ENCODE assay signal across 17 mouse cellular contexts in genomic region chr1:80403366-80403893, GRCm38 (mm10).
"Had no signal": no experiment of that assay in that cellular context is flagged by ENCODE, and none has a peak within 500 bp of the region (broad histone marks: within the 10 kb centered on the region; RNA-seq: fewer than 3 reads in every experiment).

No protein-coding gene starts in this region.

- DNase-seq: gastrocnemius, adult 2 months; gastrocnemius, postnatal 10 days; gastrocnemius, postnatal 25 days; heart, adult 18-20 months; heart, postnatal 10 days; heart, postnatal 4 days; kidney, adult 18-20 months; kidney, adult 8-10 months; kidney, postnatal 10 days; kidney, postnatal 25 days; kidney, postnatal 4 days; liver; liver, embryonic 13.5 days had no signal

- ATAC-seq: hindbrain, embryonic 16.5 days; inflammation-experienced regulatory T-cells, adult 6 months; intestine, embryonic 15.5 days; intestine, postnatal 0 days had no signal
